Mouse (Mus musculus) liver (tissue): ENCODE data around the gene Atrn.

ENCODE experiments used
- DNase-seq: peaks from one replicate; pipeline ENCODE4 v3.0.0-alpha.2; 2020; ENCODE audit warnings: mixed read lengths

Gene Atrn

GRCm38 (mm10) chr2:130905751-130906583 lies at the start of gene Atrn, which contains the start of gene 4930402H24Rik:
TSS of gene Atrn (plus strand) at chr2:130906495.
TSS of gene 4930402H24Rik (minus strand) at chr2:130906406.
- peak; percentile 96 for DNase-seq

GRCm38 (mm10) chr2:130862091-130862490 lies 44.2 kb upstream of the Atrn start:
- DNase-seq, result no peak

GRCm38 (mm10) chr2:130870916-130871315 lies 35.4 kb upstream of the Atrn start:
- DNase-seq, result no peak

- no peak for DNase-seq
Observed at GRCm38 (mm10) chr2:130877376-130877775, 28.9 kb upstream of the Atrn start.

- no peak for DNase-seq
Observed at GRCm38 (mm10) chr2:130886983-130887382, 19.3 kb upstream of the Atrn start.

- no peak for DNase-seq
Observed at GRCm38 (mm10) chr2:130887456-130887855, 18.8 kb upstream of the Atrn start.

GRCm38 (mm10) chr2:130896944-130897343 lies 9.4 kb upstream of the Atrn start:
- no peak for DNase-seq

- peak; percentile 13 for DNase-seq
Observed at GRCm38 (mm10) chr2:130897856-130898255, 8.4 kb upstream of the Atrn start.

GRCm38 (mm10) chr2:130898783-130899182 lies 7.5 kb upstream of the Atrn start:
- DNase-seq, result peak; percentile 20

- no peak for DNase-seq
Observed at GRCm38 (mm10) chr2:130906584-130907315, 455 bp downstream of the Atrn start.

GRCm38 (mm10) chr2:130911691-130912090 lies 5.4 kb downstream of the Atrn start:
- no peak for DNase-seq

- DNase-seq, result no peak
Observed at GRCm38 (mm10) chr2:130914873-130915272, 8.6 kb downstream of the Atrn start.

GRCm38 (mm10) chr2:130916521-130917147 lies 10.3 kb downstream of the Atrn start:
- DNase-seq, result no peak

- DNase-seq, result no peak
Observed at GRCm38 (mm10) chr2:130917686-130918085, 11.4 kb downstream of the Atrn start.

- no peak for DNase-seq
Observed at GRCm38 (mm10) chr2:130919062-130919593, 12.8 kb downstream of the Atrn start.

GRCm38 (mm10) chr2:130924950-130925349 lies 18.7 kb downstream of the Atrn start:
- no peak for DNase-seq

GRCm38 (mm10) chr2:130928031-130928430 lies 21.7 kb downstream of the Atrn start:
- no peak for DNase-seq

GRCm38 (mm10) chr2:130928530-130928929 lies 22.2 kb downstream of the Atrn start:
- DNase-seq, result no peak

GRCm38 (mm10) chr2:130929994-130930393 lies 23.7 kb downstream of the Atrn start:
- DNase-seq, result peak; percentile 31

GRCm38 (mm10) chr2:130932865-130933264 lies 26.6 kb downstream of the Atrn start:
- peak; percentile 33 for DNase-seq

- DNase-seq, result no peak
Observed at GRCm38 (mm10) chr2:130949781-130950180, 43.5 kb downstream of the Atrn start.

- DNase-seq, result peak; percentile 85
Observed at GRCm38 (mm10) chr2:130950548-130950947, 44.3 kb downstream of the Atrn start.

GRCm38 (mm10) chr2:130958906-130959305 lies 52.6 kb downstream of the Atrn start:
- DNase-seq, result no peak
